Mouse (Mus musculus): ENCODE data around the gene Uhrf1. TPM values are rescaled to one million over a fixed set of nuclear protein-coding genes. Genes with fewer than 3 reads are reported as not detected.

Gene Uhrf1
- polyA plus RNA-seq, 1 experiment = 30.4 TPM

DNA sequence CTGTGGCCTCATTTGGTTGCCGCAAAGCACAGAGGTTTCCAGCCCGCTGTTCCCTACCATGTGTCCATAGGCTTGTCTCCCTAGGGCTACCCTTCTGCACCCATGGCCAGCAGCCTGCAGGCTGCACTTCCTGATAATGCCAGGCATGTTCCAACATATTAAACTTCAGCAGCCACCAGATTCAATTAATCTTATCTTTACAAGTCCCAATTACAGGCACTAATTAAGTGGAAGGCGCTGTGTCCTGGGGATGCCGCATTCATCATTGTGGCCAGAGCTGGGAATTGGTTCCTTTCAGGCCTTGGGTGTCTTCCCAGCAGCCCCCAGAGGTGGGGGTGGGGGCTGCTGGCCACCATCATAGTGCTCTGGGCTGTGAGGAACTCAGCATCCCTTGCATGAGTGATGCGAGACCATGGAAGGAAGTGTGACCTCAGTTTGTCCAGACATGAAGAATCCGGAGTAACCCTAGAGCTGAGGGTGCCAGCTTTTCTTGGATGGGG lies 65.2 kb downstream of the Uhrf1 start:
- no peak for TF ChIP-seq GATA1 (IDR thresholded peaks at IDR 0.05; ENCODE audit: low read length)
- TF ChIP-seq TAL1 (IDR thresholded peaks at IDR 0.05; ENCODE audit: low read length) = no peak
- Histone ChIP-seq H3K9me3 (ENCODE audit: control insufficient read depth, low read length) (no peaks in the 10 kb centered on the region), H3K4me1 (ENCODE audit: control insufficient read depth) (no peaks in the 10 kb centered on the region; the same call in 1 of the 2 replicates), H3K36me3 (ENCODE audit: control insufficient read depth) (peaks cover 31% of the 10 kb centered on the region), H3K27me3 (ENCODE audit: control insufficient read depth) (no peaks in the 10 kb centered on the region), H3K4me3 (replicated peaks) (no peak overlapping the region)

DNA sequence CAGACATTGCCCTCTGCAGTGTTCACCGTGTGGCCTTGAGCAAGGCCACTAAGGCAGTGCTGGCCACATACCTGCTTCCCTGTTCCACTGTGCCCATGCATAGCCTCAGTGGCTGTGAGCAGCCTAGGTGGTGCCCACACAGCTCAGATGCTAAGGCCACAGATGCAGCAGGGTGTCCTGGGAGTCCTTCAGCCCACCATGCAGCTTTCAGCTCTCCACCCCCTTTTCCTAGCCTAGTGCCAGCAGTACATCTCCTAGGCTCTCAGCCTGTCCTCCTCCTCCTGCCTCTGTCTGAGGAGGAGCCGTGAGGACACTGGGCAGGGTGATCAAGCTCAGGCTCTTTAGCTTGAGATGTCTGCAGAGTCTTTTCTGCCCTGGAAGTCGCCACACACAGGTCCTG lies 67.0 kb downstream of the Uhrf1 start:
- Histone ChIP-seq H3K4me3 (replicated peaks) (no peak overlapping the region), H3K9me3 (ENCODE audit: control insufficient read depth, low read length) (no peaks in the 10 kb centered on the region), H3K36me3 (ENCODE audit: control insufficient read depth) (peaks cover 31% of the 10 kb centered on the region), H3K4me1 (ENCODE audit: control insufficient read depth) (no peaks in the 10 kb centered on the region; the same call in 1 of the 2 replicates), H3K27me3 (ENCODE audit: control insufficient read depth) (no peaks in the 10 kb centered on the region)
- TF ChIP-seq TAL1 (IDR thresholded peaks at IDR 0.05; ENCODE audit: low read length) = no peak
- TF ChIP-seq GATA1 (IDR thresholded peaks at IDR 0.05; ENCODE audit: low read length) = no peak

DNA sequence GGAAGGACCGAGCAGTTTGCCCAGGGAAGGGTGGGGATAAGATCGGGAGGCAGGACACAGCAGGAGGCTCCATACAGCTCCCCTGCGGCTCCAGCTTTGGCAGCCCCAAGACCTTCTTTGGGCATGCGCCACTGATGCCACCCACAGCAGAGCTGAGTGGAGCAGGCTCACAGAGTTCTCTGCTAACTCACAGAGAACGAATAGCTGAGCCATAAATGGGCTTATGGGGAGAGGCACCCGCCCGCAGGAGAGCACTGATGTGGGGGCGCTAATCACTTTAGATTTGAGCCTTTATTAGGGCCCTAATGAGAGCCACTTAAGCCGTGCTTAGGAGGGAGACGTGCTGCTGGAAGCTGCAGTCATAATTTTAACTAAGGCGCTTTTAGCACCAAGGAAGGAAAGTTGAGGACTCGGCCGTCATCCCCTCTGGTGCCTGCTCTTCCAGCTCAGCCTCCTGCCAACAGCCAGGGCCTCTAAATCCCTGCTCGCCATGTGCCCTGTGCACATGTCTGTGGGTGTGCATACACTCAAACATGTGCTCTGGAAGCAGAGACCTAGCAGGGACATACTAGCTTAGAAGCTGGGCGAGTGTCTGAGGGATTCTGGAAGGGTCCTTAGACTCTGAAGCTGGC lies 68.0 kb downstream of the Uhrf1 start:
- H3K9me3 ChIP-seq (ENCODE audit: control insufficient read depth, low read length) = no peaks in the 10 kb centered on the region
- H3K4me1 ChIP-seq (ENCODE audit: control insufficient read depth) = no peaks in the 10 kb centered on the region; the same call in 1 of the 2 replicates
- no peak overlapping the region for H3K4me3 ChIP-seq (replicated peaks)
- no peaks in the 10 kb centered on the region for H3K27me3 ChIP-seq (ENCODE audit: control insufficient read depth)
- H3K36me3 ChIP-seq (ENCODE audit: control insufficient read depth) = peaks cover 35% of the 10 kb centered on the region
- no peak for TF ChIP-seq GATA1 (IDR thresholded peaks at IDR 0.05; ENCODE audit: low read length)
- no peak for TF ChIP-seq TAL1 (IDR thresholded peaks at IDR 0.05; ENCODE audit: low read length)

DNA sequence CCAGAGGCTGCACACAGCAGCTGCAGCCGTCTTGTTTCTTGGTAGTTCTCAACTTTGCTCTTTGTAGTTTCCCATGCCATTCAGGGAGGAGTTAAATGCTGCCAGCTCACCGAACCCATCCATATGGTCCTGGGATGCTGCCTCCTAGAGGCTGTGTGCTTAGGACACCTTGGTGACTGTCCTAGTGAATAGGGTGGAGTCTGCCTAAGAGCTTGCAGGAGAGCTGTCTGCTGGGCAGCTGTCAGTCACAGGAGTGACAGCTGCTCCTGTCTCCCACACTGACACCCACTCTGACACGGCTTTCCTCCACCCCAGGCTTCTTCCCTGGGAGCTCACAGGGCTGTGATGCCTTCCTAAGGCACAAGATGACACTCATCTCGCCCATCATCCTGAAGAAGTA lies 69.0 kb downstream of the Uhrf1 start:
- TF ChIP-seq TAL1 (IDR thresholded peaks at IDR 0.05; ENCODE audit: low read length) (no peak), GATA1 (IDR thresholded peaks at IDR 0.05; ENCODE audit: low read length) (no peak)
- H3K27me3 ChIP-seq (ENCODE audit: control insufficient read depth) = no peaks in the 10 kb centered on the region

More for the DNA sequence above, 69.0 kb downstream of the Uhrf1 start:
- no peaks in the 10 kb centered on the region; the same call in 1 of the 2 replicates for H3K4me1 ChIP-seq (ENCODE audit: control insufficient read depth)
- no peak overlapping the region for H3K4me3 ChIP-seq (replicated peaks)
- no peaks in the 10 kb centered on the region for H3K9me3 ChIP-seq (ENCODE audit: control insufficient read depth, low read length)
- peaks cover 44% of the 10 kb centered on the region for H3K36me3 ChIP-seq (ENCODE audit: control insufficient read depth)

Other genes with a start within 250 kb of the Uhrf1 start
- gene Ubxn6, start 228.3 kb upstream of the Uhrf1 start, polyA plus RNA-seq (2012) = 3.4 and 4.0 TPM in 2 replicates
- gene Hdgfl2, start 223.7 kb upstream of the Uhrf1 start, polyA plus RNA-seq (2012) = 35.9 and 38.5 TPM in 2 replicates
- gene Plin4, start 193.5 kb upstream of the Uhrf1 start, polyA plus RNA-seq (2012) = not detected in 2 replicates
- not detected in 2 replicates for gene Plin5, start 185.7 kb upstream of the Uhrf1 start, polyA plus RNA-seq (2012)
- gene Lrg1, start 181.3 kb upstream of the Uhrf1 start, polyA plus RNA-seq (2012) = 0.03 TPM in 1 of 2 replicates, not detected in the other
- 0.05 and 0.06 TPM in 2 replicates for gene Sema6b, start 163.0 kb upstream of the Uhrf1 start, polyA plus RNA-seq (2012)
- 0.07 and 0.10 TPM in 2 replicates for gene Tnfaip8l1, start 140.8 kb upstream of the Uhrf1 start, polyA plus RNA-seq (2012)
- 1.7 and 1.8 TPM in 2 replicates for gene Mydgf, start 119.4 kb upstream of the Uhrf1 start, polyA plus RNA-seq (2012)
- gene Dpp9, start 84.4 kb upstream of the Uhrf1 start, polyA plus RNA-seq (2012) = 5.6 and 6.1 TPM in 2 replicates
- 0.64 and 0.80 TPM in 2 replicates for gene Fem1a, start 46.5 kb upstream of the Uhrf1 start, polyA plus RNA-seq (2012)
- 0.90 and 0.96 TPM in 2 replicates for gene Ticam1, start 26.5 kb upstream of the Uhrf1 start, polyA plus RNA-seq (2012)
- 0.86 and 1.3 TPM in 2 replicates for gene Plin3, start 10.4 kb upstream of the Uhrf1 start, polyA plus RNA-seq (2012)
- gene Arrdc5, start 3.0 kb upstream of the Uhrf1 start, polyA plus RNA-seq (2012) = not detected in 2 replicates
- gene Kdm4b, start 22.7 kb downstream of the Uhrf1 start, polyA plus RNA-seq (2012) = 1.1 and 2.2 TPM in 2 replicates
- gene Ptprs, start 173.2 kb downstream of the Uhrf1 start, polyA plus RNA-seq (2012) = 0.33 and 0.44 TPM in 2 replicates
- gene Znrf4, start 209.1 kb downstream of the Uhrf1 start, polyA plus RNA-seq (2012) = not detected in 2 replicates

All from erythroblast, embryonic 14.5 days (primary cell).